Mouse (Mus musculus): ENCODE measurements around the gene D430041D05Rik. TPM values are rescaled to one million over a fixed set of nuclear protein-coding genes. Genes with fewer than 3 reads are reported as not detected.
A peak's percentile ranks its signal among the peaks of the same experiment; 100 is the strongest.

D430041D05Rik gene
- polyA plus RNA-seq, 1 experiment from 2014 or later = 17.3 TPM

GRCm38 (mm10) chr2:104142140-104142539 is 268.7 kb downstream of the D430041D05Rik start:
- Histone ChIP-seq H3K4me3 (ENCODE audit: low read depth, low read length) (no peak overlapping the region), H3K4me1 (ENCODE audit: control insufficient read depth, insufficient read depth, low read length) (no peaks in the 10 kb centered on the region), H3K4me2 (ENCODE audit: low read depth, low read length) (no peak overlapping the region), H3K36me3 (ENCODE audit: control insufficient read depth, insufficient read depth, low read length) (no peaks in the 10 kb centered on the region), H3K9me3 (ENCODE audit: control insufficient read depth, low read length) (no peaks in the 10 kb centered on the region), H3K9ac (replicated peaks; ENCODE audit: low read depth, low read length) (no peak overlapping the region), H3K27ac (ENCODE audit: low read depth, low read length) (no peak overlapping the region), H3K27me3 (ENCODE audit: control insufficient read depth, insufficient read depth, low read length) (no peaks in the 10 kb centered on the region)
- ATAC-seq (ENCODE audit: low read depth) = no peak
- WGBS = 91% methylated on average over 8 of the region's 8 CpGs

- Histone ChIP-seq H3K4me3 (ENCODE audit: low read depth, low read length) (no peak overlapping the region), H3K9ac (replicated peaks; ENCODE audit: low read depth, low read length) (no peak overlapping the region), H3K27ac (ENCODE audit: low read depth, low read length) (no peak overlapping the region), H3K9me3 (ENCODE audit: control insufficient read depth, low read length) (no peaks in the 10 kb centered on the region), H3K4me2 (ENCODE audit: low read depth, low read length) (no peak overlapping the region), H3K4me1 (ENCODE audit: control insufficient read depth, insufficient read depth, low read length) (no peaks in the 10 kb centered on the region), H3K36me3 (ENCODE audit: control insufficient read depth, insufficient read depth, low read length) (no peaks in the 10 kb centered on the region), H3K27me3 (ENCODE audit: control insufficient read depth, insufficient read depth, low read length) (no peaks in the 10 kb centered on the region)
- 50% methylated on average over 2 of the region's 2 CpGs for WGBS
- ATAC-seq (ENCODE audit: low read depth) = no peak
These were observed 274.9 kb downstream of the D430041D05Rik start for GRCm38 (mm10) chr2:104135920-104136319.

GRCm38 (mm10) chr2:104134150-104135056 is 276.4 kb downstream of the D430041D05Rik start:
- H3K4me2 ChIP-seq (ENCODE audit: low read depth, low read length) = no peak overlapping the region
- H3K27ac ChIP-seq (ENCODE audit: low read depth, low read length) = no peak overlapping the region
- no peak overlapping the region for H3K4me3 ChIP-seq (ENCODE audit: low read depth, low read length)
- no peak overlapping the region for H3K9ac ChIP-seq (replicated peaks; ENCODE audit: low read depth, low read length)
- H3K9me3 ChIP-seq (ENCODE audit: control insufficient read depth, low read length) = no peaks in the 10 kb centered on the region
- no peaks in the 10 kb centered on the region for H3K36me3 ChIP-seq (ENCODE audit: control insufficient read depth, insufficient read depth, low read length)
- 51% methylated on average over 8 of the region's 8 CpGs for WGBS
- no peaks in the 10 kb centered on the region for H3K27me3 ChIP-seq (ENCODE audit: control insufficient read depth, insufficient read depth, low read length)
- ATAC-seq (ENCODE audit: low read depth) = peak; percentile 83
- no peaks in the 10 kb centered on the region for H3K4me1 ChIP-seq (ENCODE audit: control insufficient read depth, insufficient read depth, low read length)

- Histone ChIP-seq H3K9ac (replicated peaks; ENCODE audit: low read depth, low read length) (no peak overlapping the region), H3K27me3 (ENCODE audit: control insufficient read depth, insufficient read depth, low read length) (no peaks in the 10 kb centered on the region), H3K27ac (ENCODE audit: low read depth, low read length) (no peak overlapping the region), H3K36me3 (ENCODE audit: control insufficient read depth, insufficient read depth, low read length) (no peaks in the 10 kb centered on the region), H3K4me3 (ENCODE audit: low read depth, low read length) (no peak overlapping the region), H3K9me3 (ENCODE audit: control insufficient read depth, low read length) (no peaks in the 10 kb centered on the region), H3K4me2 (ENCODE audit: low read depth, low read length) (no peak overlapping the region), H3K4me1 (ENCODE audit: control insufficient read depth, insufficient read depth, low read length) (no peaks in the 10 kb centered on the region)
- WGBS = 39% methylated on average over 12 of the region's 12 CpGs
- no peak for ATAC-seq (ENCODE audit: low read depth)
These were observed 277.6 kb downstream of the D430041D05Rik start for GRCm38 (mm10) chr2:104133042-104133810.

GRCm38 (mm10) chr2:104132266-104132859 is 278.4 kb downstream of the D430041D05Rik start:
- ATAC-seq (ENCODE audit: low read depth) = no peak
- Histone ChIP-seq H3K4me3 (ENCODE audit: low read depth, low read length) (no peak overlapping the region), H3K36me3 (ENCODE audit: control insufficient read depth, insufficient read depth, low read length) (no peaks in the 10 kb centered on the region), H3K27ac (ENCODE audit: low read depth, low read length) (no peak overlapping the region), H3K4me2 (ENCODE audit: low read depth, low read length) (no peak overlapping the region), H3K27me3 (ENCODE audit: control insufficient read depth, insufficient read depth, low read length) (no peaks in the 10 kb centered on the region), H3K4me1 (ENCODE audit: control insufficient read depth, insufficient read depth, low read length) (no peaks in the 10 kb centered on the region), H3K9me3 (ENCODE audit: control insufficient read depth, low read length) (no peaks in the 10 kb centered on the region), H3K9ac (replicated peaks; ENCODE audit: low read depth, low read length) (no peak overlapping the region)
- 79% methylated on average over 7 of the region's 7 CpGs for WGBS

- 63% methylated on average over 3 of the region's 3 CpGs for WGBS
- Histone ChIP-seq H3K9ac (replicated peaks; ENCODE audit: low read depth, low read length) (no peak overlapping the region), H3K4me2 (ENCODE audit: low read depth, low read length) (no peak overlapping the region), H3K27ac (ENCODE audit: low read depth, low read length) (no peak overlapping the region), H3K36me3 (ENCODE audit: control insufficient read depth, insufficient read depth, low read length) (no peaks in the 10 kb centered on the region), H3K9me3 (ENCODE audit: control insufficient read depth, low read length) (no peaks in the 10 kb centered on the region), H3K4me1 (ENCODE audit: control insufficient read depth, insufficient read depth, low read length) (no peaks in the 10 kb centered on the region), H3K27me3 (ENCODE audit: control insufficient read depth, insufficient read depth, low read length) (no peaks in the 10 kb centered on the region), H3K4me3 (ENCODE audit: low read depth, low read length) (no peak overlapping the region)
- no peak for ATAC-seq (ENCODE audit: low read depth)
These were observed 279.8 kb downstream of the D430041D05Rik start for GRCm38 (mm10) chr2:104130969-104131368.

- no peaks in the 10 kb centered on the region for H3K27me3 ChIP-seq (ENCODE audit: control insufficient read depth, insufficient read depth, low read length)
- H3K36me3 ChIP-seq (ENCODE audit: control insufficient read depth, insufficient read depth, low read length) = no peaks in the 10 kb centered on the region
- no peaks in the 10 kb centered on the region for H3K4me1 ChIP-seq (ENCODE audit: control insufficient read depth, insufficient read depth, low read length)
- WGBS = 88% methylated on average over 6 of the region's 6 CpGs
- H3K9ac ChIP-seq (replicated peaks; ENCODE audit: low read depth, low read length) = no peak overlapping the region
- H3K4me2 ChIP-seq (ENCODE audit: low read depth, low read length) = no peak overlapping the region
- no peak for ATAC-seq (ENCODE audit: low read depth)
- H3K27ac ChIP-seq (ENCODE audit: low read depth, low read length) = no peak overlapping the region
- H3K9me3 ChIP-seq (ENCODE audit: control insufficient read depth, low read length) = no peaks in the 10 kb centered on the region
- H3K4me3 ChIP-seq (ENCODE audit: low read depth, low read length) = no peak overlapping the region
These were observed 280.6 kb downstream of the D430041D05Rik start for GRCm38 (mm10) chr2:104130165-104130564.

- no peaks in the 10 kb centered on the region for H3K4me1 ChIP-seq (ENCODE audit: control insufficient read depth, insufficient read depth, low read length)
- H3K9ac ChIP-seq (replicated peaks; ENCODE audit: low read depth, low read length) = no peak overlapping the region
- H3K4me2 ChIP-seq (ENCODE audit: low read depth, low read length) = no peak overlapping the region
- 87% methylated on average over 13 of the region's 13 CpGs for WGBS
- no peak overlapping the region for H3K4me3 ChIP-seq (ENCODE audit: low read depth, low read length)
- no peak for ATAC-seq (ENCODE audit: low read depth)
- no peaks in the 10 kb centered on the region for H3K9me3 ChIP-seq (ENCODE audit: control insufficient read depth, low read length)
- H3K27me3 ChIP-seq (ENCODE audit: control insufficient read depth, insufficient read depth, low read length) = no peaks in the 10 kb centered on the region
- no peaks in the 10 kb centered on the region for H3K36me3 ChIP-seq (ENCODE audit: control insufficient read depth, insufficient read depth, low read length)
- H3K27ac ChIP-seq (ENCODE audit: low read depth, low read length) = no peak overlapping the region
These were observed 281.8 kb downstream of the D430041D05Rik start for GRCm38 (mm10) chr2:104128803-104129531.
